9 mouse cellular contexts compared by ENCODE assay signal in the genomic region with DNA sequence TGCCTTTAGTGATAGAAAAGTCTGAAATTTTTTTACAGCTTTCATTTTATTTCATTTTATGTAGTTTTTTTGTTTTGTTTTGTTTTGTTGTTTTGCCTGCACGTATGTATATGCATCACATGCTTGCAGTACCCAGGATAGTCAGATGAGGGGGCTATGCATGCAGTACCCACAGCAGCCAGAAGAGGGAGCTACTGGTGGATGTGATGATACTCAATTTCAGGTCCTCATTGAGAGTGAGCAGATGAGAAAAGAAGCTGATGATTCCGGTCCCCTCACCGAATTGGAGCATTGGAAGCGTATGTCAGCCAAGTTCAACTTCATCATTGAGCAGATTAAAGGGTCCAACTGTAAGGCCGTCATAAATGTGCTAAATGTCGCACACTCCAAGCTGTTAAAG. TPM values are rescaled to one million over a fixed set of nuclear protein-coding genes. Genes with fewer than 3 reads are reported as not detected.
A peak's percentile ranks its signal among the peaks of the same experiment; 100 is the strongest.
DNase-seq lines count a peak whose midpoint lies in the region; ATAC-seq and TF ChIP-seq lines count a peak whose summit lies in the region.
"Had no signal": no experiment of that assay in that cellular context is flagged by ENCODE, and none has a peak within 500 bp of the region (broad histone marks: within the 10 kb centered on the region; RNA-seq: fewer than 3 reads in every experiment).

No protein-coding gene starts in this region.

- no peak overlapping the region for H3K27ac ChIP-seq in liver, embryonic 11.5 days (ENCODE audit: low read depth, low read length)

- no peaks in the 10 kb centered on the region for H3K27me3 ChIP-seq in liver, embryonic 11.5 days (replicated peaks; ENCODE audit: control insufficient read depth, insufficient read depth, low read length)

- no peaks in the 10 kb centered on the region for H3K9me3 ChIP-seq in liver, embryonic 11.5 days (ENCODE audit: control insufficient read depth, low read length)

- 96% methylated on average over 6 of the region's 6 CpGs for WGBS in liver, embryonic 11.5 days

- H3K4me3 ChIP-seq in liver, embryonic 11.5 days (ENCODE audit: low read depth, low read length) = no peak overlapping the region

- no peak overlapping the region for H3K9ac ChIP-seq in liver, embryonic 11.5 days (ENCODE audit: low read depth, low read length)

- H3K4me2 ChIP-seq in liver, embryonic 11.5 days = no peak overlapping the region

- H3K4me1 ChIP-seq in liver, embryonic 11.5 days (replicated peaks; ENCODE audit: control insufficient read depth, insufficient read depth, low read length) = no peaks in the 10 kb centered on the region

- no peak for TF ChIP-seq POLR2A in brain, embryonic 14.5 days (IDR thresholded peaks at IDR 0.05; ENCODE audit: borderline replicate concordance, extremely low read depth, insufficient read depth, insufficient read length, poor library complexity, severe bottlenecking)

- DNase-seq in CD4-positive, CD25-positive, alpha-beta regulatory T cell, adult 2 months (ENCODE audit: low read depth, low spot score) = peak; percentile 46
- peak; percentile 9 for DNase-seq in liver
- DNase-seq in liver, embryonic 11.5 days (ENCODE audit: low spot score) = no peak
- peak; percentile 18 for DNase-seq in CD4-positive helper T cell, adult 2 months (ENCODE audit: low read depth, low spot score)
- no peak for DNase-seq in brain, embryonic 14.5 days (ENCODE audit: low read depth)
- DNase-seq in embryo, embryonic 9.5 days (ENCODE audit: extremely low spot score) = no peak
- no peak for DNase-seq in layer of hippocampus, adult 11-12 months (ENCODE audit: low spot score)
- DNase-seq: right cerebral cortex, postnatal 14 days had no signal

- no peaks in the 10 kb centered on the region for H3K36me3 ChIP-seq in liver, embryonic 11.5 days (ENCODE audit: control insufficient read depth, insufficient read depth, low read length)

- no peak for ATAC-seq in CD4-positive, CD25-positive, alpha-beta regulatory T cell, adult 4 months
- ATAC-seq in liver, embryonic 11.5 days (replicated peaks; ENCODE audit: low FRiP score) = no peak

- peak; percentile 44; the same call in 1 of the 2 replicates for TF ChIP-seq CTCF in brain, embryonic 14.5 days (IDR thresholded peaks at IDR 0.05; ENCODE audit: borderline replicate concordance, extremely low read depth, insufficient read depth, insufficient read length)

RNA-seq across cellular contexts. Expression of gene Glo1, which starts 26.3 kb away (rescaled TPM):
- polyA plus RNA-seq in CD4-positive, CD25-positive, alpha-beta regulatory T cell, adult 4 months (2017; shearing (Covaris generic)) = 100 to 1,000 TPM; 131 to 137 TPM
- polyA plus RNA-seq in liver, embryonic 11.5 days (2014; fragmentation: Nextera tagmentation; extraction: Ambion mirVana) = 310 and 314 TPM in 2 replicates
- 72.9 and 74.8 TPM in 2 replicates for polyA plus RNA-seq in brain, embryonic 14.5 days (2012; rRNA removed)

RNA-seq across cellular contexts. Expression of gene Dnah8, which starts 28.9 kb away (rescaled TPM):
- polyA plus RNA-seq in CD4-positive, CD25-positive, alpha-beta regulatory T cell, adult 4 months (2017; shearing (Covaris generic)) = 10 to 100 TPM; 22.6 to 23.4 TPM
- 4.4 and 4.7 TPM in 2 replicates for polyA plus RNA-seq in liver, embryonic 11.5 days (2014; fragmentation: Nextera tagmentation; extraction: Ambion mirVana)
- polyA plus RNA-seq in brain, embryonic 14.5 days (2012; rRNA removed) = 1.5 and 2.3 TPM in 2 replicates

Comparison
In these comparisons a context has a peak if more than half of its experiments do, and no peak if none do; other contexts are left out.
1. DNase-seq: peak in CD4-positive, CD25-positive, alpha-beta regulatory T cell, adult 2 months (single experiment), liver (single experiment) and CD4-positive helper T cell, adult 2 months (single experiment); none in liver, embryonic 11.5 days (single experiment), brain, embryonic 14.5 days (single experiment), embryo, embryonic 9.5 days (single experiment) and layer of hippocampus, adult 11-12 months (single experiment).